Mouse (Mus musculus) adrenal gland, adult 8-10 months (tissue): ENCODE measurements around the gene Cyb5b. TPM values are rescaled to one million over a fixed set of nuclear protein-coding genes. Genes with fewer than 3 reads are reported as not detected.
A peak's percentile ranks its signal among the peaks of the same experiment; 100 is the strongest.
"Not testable (repeated sequence)": the region's sequence is repeated elsewhere in the genome, so short reads cannot be mapped to it uniquely, and the experiment has no call there.

Experiments used
- DNase-seq: peaks from one replicate; pipeline ENCODE4 v3.0.0; 2022
- total RNA-seq, 4 experiments: library from RNA; stranded (reverse); gene quantifications; 2 replicates each; pipeline ENCODE4 v1.2.4; 2022

Cyb5b gene
- total RNA-seq = 100 to 1,000 TPM; 398 to 743 (median 524) TPM

DNA sequence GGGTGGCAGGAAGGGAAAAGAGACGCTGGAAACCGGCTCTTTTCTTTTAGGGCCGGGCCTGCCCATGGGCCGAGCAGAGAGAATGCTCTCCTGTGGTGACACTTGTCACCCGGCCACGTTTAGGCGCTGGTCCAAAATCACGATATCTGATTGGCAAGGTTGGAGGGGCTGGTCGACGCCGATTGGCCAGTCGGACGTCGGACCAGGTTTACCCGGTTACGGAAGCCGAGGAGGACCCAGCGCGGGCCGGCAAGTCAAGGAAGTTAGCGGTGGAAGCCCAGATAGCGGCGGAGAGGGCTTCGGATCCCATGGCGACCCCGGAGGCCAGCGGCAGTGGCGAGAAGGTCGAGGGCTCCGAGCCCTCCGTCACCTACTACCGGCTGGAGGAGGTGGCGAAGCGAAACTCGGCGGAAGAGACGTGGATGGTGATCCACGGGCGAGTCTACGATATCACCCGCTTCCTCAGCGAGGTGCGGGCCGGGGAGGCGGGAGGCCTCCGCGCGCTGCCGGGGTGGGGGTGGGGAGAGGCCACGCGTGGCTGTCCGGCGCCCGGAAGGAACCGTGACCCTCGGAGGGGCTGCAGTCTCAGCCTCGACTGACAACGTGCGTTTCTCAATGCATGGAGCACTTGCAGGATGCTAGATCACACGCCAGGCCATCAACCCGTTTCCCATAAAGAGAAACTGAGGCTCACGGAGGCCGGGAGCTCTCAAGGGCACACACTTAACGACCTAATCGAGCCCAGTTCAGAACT, at the start of gene Cyb5b:
Cyb5b (plus strand) TSS at position 237 of the 754 bp plus-strand sequence.
- peak; percentile 95 for DNase-seq

DNA sequence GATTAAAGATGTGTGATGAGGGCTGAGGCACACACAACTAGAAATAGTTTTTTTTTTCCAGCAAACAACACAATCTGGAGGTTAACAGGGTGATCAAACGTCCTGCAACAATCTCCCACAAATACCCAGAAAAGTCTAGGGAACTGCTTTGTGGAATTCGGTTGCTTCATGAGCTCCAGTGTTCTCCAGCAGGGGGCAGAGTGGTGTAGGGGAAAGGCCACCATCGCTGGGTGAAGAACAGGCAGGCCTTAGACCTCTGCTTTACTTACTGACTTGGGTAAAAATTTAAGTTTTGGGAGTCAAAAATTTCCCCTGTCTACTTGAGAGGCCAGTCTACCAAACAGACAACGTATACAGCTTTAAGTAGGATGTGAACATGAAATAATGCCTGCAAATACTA, 45.9 kb upstream of the Cyb5b start:
- DNase-seq = peak; percentile 60

DNA sequence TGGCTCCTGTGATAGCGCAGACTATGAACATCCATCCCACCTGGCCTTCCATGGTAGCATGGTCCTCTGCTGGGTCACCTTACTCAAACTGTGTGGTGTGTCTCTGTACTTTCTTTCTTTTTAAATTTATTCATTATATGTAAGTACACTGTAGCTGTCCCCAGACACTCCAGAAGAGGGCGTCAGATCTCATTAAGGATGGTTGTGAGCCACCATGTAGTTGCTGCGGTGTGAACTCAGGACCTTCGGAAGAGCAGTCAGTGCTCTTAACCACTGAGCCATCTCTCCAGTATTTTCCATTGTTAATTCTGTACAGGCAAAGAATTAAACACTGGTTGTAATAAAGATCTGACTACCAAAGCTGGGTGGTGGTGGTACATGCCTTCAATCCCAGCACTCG, 42.4 kb upstream of the Cyb5b start:
- DNase-seq = not testable (repeated sequence)

DNA sequence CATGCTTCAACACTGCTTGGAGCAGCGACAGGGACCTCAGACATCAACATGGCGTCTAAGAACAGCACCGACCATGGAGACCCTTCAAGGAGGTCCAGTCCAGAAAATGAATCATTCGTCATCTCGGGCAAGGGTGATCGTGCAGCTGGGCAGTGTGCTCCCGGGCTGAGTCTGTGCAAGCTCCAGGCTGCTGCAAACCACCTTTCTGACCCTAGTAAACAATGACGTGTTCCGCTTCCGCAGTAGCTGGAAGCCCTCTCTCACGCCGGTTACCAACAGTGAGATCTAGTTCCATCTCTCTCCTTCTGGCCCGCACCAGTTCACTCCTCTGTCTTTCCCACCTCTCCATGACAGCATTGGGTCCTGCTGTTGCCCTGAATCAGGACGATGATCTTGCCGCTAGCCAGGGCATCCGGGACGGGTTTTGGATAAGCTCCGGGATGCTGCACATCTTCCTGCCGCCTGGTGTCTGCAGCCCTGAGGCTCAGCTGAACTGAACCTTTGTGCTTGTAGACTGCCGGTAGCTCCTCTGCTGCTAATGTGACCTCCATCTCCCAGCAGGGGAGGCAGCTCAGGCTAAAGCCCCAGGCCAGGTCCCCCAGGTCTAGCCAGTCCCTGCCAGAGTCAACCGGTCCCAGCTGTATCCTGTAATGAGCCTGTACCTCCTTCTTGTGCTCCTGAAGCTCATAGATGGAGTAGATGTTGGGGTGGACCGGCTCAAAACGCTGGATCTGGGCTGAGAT, 41.3 kb upstream of the Cyb5b start:
- DNase-seq = no peak

DNA sequence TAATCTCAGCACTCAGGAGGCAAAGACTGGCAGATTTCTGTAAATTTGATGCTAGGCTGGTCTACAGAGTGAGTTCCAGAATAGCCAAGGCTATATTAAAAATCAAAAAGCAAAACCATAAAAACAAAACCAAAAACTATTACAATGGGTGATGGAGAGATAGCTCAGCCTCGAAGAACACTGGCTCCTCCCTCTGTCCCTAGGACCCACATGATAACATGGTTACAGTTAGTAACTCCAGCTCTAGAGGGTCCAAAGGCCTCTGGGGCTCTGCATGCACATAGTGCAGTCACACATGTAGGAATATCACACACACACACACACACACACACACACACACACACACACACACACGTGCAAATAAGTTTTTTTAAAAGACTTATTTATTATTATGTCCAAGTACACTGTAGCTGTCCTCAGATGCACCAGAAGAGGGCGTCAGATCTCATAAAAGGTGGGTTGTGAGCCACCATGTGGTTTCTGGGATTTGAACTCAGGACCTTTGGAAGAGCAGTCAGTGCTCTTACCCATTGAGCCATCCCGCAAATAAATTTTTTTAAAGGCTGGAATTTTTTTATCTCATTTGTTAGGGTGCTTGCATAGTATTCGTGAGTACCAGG, 40.5 kb upstream of the Cyb5b start:
- no peak for DNase-seq

DNA sequence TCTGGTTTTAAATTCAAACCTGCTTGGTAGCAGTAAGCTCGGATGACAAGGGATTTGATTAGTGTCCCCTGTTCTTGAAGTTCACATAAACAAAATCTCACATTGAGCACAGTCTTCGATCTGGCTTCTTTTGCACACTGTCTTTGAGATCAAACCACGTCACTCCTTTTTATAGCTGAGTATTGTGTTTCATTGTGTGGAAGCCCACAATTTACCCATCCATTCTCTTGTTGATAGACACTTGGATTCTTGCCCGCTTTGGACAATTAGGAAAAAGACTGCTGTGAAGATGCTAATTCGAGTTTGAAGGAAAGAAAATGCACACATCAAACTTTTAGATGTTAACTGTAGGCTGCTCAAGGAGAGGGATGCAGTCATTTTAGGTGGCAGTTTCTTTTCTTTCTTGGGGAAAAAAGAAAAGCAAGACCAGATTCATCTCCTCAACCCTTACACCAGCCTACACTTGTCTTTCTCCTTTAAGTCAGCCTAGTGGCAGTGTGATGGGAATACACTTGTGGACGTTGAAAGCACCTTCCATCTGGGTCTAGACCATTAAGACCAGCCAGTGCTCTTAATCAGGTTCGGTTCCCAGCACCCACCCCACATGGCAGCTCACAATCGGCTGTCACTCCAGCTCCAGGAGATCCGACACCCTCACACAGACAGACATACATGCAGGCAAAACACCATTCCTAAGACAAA, 39.7 kb upstream of the Cyb5b start:
- no peak for DNase-seq

DNA sequence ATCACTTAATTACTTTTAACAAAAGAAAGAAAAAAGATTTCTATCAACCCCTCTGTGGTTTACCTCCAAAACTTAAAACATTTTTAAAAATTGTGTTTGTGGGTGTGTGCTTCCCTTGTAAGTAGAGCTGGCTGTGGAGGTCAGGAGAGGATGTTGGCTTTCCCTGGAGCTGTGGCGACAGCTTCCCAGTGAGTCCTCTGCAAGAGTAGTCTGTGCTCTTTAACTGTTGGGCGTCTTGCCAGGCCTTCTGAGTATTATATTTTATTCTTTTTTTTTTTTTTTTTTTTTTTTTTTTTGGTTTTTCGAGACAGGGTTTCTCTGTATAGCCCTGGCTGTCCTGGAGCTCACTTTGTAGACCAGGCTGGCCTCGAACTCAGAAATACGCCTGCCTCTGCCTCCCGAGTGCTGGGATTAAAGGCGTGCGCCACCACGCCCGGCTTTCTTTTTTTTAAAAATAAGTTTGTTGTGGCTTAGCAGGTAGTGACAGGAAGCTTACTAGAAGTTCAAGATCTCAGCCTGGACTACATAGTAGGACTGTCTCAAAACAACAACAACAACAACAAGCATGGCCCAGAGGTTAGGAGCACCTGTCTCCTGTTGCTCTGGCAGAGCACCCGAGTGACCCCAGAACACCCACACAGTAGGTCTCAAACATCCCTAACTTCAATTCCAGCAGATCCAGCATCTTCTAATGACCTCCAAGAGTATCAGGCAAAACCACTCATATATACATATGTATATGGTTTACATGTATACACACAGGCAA, 38.9 kb upstream of the Cyb5b start:
- no peak for DNase-seq

DNA sequence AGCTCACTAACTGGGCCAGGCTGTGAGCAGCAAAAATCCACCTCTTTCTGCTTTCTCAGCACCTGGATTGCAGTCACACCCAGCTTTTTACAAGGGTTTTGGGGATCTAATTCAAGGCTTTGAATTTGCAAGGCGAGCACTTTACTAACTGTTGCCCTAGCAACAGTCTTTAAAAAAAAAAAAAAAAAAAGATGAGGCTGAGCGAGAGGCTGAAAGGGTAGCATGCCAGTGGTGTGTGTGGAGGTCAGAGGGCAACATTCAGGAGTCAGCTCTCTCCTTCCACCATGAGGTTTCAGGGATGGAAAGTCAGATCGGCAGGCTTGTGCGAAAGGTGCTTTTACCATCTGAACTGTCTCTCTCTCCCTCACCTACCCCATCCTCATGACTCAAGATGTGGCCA, 37.2 kb upstream of the Cyb5b start:
- no peak for DNase-seq

DNA sequence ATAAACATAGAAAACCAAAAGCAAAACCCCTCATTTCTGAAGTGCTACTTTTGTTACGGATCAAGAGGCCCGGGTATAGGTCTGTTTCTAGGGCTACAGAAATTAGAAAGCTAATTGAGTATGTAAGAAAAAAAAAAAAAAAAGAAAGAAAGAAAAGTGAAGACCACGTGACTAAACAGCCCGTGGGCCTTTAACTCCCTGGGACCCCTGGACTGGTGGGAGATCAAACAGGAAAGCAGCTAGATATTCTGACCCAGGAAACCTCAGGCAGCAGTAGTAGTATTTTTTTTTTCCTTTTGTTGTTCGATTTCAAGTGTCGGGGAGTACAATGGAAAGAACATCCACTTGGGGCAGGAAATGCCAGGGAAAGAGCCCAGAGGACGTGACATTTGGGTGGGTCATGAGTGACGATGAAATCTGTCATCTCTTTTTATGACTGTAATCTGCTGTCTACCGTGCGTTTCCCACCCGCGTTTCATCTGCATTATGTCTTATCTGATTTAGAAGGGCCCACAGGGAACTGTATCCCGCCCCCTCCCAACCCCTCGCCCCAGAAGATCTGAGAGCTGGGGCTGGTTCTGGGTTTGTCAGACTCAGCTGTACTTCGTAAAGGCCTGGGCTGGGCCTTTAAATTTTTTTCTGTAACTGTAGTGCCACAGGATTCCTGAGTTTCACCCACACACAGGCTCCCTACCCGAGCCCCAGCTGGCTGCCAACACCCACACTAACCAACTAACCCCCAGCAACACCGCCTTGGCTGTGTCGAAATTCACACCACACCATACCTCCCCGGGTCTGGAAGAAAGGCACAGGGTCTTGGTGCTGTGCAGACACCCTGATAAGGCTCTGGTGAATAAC, 36.1 kb upstream of the Cyb5b start:
- DNase-seq = no peak

DNA sequence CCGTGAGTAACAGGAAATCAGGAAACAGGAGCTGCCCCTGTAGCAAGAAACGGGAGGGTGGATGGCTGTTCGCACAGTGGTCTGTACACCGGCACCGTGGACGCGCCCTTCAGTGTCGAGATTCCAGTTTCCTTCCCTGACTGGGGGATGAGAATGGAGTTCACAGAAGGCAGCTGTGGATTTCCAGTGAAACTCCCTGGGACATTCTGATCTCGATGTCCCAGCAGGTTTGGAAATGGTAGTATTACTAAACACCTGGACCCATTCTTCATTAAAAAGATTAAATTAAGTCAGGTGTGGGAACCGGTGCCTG, 35.5 kb upstream of the Cyb5b start:
- no peak for DNase-seq

DNA sequence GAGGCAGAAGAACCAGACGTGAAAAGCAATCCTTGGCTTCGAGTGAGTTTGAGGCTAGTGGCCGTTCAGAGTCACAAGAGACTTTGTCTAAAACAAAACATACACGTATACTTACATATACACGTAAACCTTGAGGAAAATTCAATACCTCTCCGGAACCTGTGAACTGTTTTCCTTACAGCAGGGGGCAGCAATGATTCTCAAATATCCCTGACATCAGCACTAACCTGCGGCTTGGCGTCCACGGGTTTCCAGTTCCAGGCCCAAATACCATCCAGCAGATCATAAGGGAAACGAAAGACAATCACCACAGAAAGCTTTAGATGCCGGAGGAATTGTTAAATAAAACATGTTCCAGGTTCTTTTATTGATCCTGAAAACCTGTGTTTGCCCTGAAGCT, 34.4 kb upstream of the Cyb5b start:
- peak; percentile 74 for DNase-seq

DNA sequence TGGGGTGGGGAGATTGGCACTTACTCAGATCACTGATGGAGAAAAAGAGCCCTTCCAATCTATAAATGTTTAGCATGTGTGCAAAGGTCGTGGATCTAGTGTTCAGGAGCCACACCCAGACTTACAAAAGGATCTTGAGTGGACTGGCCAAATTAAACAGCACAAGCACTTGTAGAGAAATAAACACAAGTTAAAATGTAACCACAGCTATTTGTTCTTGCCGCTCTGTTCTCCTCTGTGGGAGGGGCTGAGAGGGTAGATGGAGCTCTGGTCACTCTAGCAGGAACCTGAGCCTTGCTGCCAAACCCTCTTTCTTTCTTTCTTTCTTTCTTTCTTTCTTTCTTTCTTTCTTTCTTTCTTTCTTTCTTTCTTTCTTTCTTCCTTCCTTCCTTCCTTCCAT, 33.4 kb upstream of the Cyb5b start:
- DNase-seq = no peak

DNA sequence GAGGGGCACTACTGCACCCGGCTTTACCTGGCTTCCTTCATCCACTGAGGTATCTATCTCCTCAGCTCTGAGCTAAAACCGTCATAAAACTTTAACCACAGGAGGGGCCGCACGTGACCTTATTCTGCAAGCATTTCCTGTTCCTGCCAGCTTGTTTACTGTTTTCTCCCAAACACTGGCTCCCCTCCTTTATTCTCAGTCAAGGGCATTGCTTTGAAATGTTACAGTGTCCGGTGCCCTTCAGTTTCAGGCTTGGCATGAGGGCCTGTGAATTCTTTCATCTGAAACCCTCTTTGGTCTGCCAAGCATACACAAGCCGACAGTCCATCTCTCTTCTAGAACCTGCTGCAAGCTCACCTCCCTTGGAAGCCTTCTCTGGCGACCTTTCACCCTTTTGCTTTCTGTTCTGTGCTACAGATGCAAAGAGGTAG, 31.6 kb upstream of the Cyb5b start:
- peak; percentile 71 for DNase-seq

DNA sequence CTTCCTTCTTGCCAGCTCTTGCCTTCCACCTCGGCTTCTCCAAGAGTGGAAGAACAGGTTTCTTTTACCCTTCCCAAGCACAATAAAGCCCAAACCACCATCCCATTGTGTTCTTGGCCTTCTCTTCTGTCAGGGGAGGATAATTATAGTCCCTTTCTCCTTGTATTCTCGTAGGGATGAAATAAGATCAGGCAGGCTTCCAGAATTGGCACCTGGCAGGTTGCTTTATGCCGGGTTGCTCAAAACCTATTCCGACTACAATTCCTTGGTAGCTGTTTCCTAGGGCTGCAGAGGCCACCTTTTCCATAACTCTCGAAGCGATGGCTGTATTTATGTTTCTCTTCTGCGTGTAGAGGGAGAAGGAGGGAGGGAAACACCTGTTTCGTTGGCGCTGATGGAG, 31.0 kb upstream of the Cyb5b start:
- no peak for DNase-seq

DNA sequence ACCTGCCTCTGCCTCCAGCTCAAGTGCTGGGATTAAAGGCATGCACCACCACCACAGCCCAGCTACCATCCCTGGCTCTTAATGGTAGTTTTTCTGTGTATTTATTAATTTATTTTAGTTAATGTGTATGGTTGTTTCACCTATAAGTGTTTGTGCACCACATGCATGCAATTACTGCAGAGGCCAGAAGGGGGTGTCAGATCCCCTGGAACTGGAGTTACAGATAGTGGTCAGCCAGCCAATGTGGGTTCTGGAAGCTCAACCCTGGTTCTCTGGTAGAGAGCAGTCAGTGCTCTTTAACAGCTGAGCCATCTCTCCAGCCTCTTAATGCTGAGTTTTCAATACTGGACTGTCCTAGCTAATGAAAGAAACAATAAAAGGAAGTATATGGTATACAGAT, 29.6 kb upstream of the Cyb5b start:
- DNase-seq = no peak

DNA sequence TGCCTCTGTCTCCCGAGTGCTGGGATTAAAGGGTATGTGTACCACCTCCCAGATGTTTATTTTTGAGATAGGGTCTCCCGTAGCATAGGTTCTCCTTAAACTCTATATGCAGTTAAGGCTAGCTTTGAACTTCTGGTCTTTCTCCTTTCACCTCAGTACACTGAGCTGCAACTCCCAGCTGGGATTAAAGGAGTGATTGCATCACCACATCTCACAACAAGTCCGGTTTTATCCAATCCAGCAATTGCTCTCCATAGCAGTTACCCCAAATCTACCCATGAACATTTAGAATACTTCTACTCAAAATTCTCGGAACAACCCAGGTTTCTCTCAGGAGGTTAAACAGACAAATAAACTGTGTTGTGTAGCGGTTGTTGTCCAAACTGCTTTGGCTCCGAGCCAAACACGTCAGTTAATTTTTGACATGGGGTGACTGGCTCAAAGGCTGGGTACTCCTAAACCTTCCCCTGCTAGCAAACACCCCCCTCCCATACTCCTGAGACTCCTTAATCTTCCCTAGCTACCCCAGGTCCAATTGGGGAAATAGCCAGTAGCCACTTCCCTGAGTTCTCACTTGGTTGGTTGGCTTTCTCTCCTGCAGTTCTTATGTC, 28.7 kb upstream of the Cyb5b start:
- DNase-seq = no peak

DNA sequence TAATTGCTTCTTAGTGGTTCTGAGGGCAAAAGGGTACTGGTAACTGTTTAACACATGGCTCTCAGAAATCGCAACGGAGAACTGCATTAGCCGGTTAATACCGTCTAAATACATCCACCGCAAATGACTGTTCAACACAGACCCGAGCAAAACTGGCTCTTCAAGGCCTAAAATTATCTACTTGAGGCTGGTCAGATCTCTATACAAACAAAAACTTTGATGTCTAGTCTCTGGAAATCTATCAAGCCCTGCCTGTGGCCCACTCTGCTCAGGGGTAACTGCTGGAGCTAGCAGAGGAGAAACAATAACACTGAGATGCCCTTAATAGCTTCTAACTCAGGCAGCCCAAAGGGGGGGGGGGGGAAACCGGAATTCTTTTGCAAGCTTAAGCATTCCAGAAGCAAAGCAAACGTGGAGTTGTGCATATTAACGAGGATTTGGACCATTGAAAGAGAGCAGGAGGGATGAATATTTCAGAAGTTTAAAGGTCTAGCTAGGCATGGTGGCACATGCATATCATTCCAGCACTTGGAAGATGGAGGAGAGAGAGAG, 27.3 kb upstream of the Cyb5b start:
- DNase-seq = no peak

DNA sequence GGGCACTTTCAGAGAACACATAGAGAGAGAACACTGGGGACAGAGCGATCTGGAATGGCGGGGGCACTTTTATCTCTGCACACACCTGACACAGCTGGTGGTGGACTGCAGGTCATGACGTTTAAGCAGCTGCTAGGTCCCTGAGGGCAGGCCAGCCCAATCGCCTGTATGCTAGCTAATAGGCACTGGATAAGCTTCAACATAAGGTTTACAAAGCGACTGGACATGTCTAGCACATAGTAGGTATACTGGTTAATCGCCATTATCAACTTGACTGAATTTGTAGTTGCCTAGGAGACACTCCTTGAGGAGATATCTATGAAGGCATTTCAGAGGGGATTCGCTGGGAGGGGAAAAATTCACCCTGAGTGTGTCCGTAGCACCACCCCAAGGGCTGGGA, 26.1 kb upstream of the Cyb5b start:
- DNase-seq = no peak

DNA sequence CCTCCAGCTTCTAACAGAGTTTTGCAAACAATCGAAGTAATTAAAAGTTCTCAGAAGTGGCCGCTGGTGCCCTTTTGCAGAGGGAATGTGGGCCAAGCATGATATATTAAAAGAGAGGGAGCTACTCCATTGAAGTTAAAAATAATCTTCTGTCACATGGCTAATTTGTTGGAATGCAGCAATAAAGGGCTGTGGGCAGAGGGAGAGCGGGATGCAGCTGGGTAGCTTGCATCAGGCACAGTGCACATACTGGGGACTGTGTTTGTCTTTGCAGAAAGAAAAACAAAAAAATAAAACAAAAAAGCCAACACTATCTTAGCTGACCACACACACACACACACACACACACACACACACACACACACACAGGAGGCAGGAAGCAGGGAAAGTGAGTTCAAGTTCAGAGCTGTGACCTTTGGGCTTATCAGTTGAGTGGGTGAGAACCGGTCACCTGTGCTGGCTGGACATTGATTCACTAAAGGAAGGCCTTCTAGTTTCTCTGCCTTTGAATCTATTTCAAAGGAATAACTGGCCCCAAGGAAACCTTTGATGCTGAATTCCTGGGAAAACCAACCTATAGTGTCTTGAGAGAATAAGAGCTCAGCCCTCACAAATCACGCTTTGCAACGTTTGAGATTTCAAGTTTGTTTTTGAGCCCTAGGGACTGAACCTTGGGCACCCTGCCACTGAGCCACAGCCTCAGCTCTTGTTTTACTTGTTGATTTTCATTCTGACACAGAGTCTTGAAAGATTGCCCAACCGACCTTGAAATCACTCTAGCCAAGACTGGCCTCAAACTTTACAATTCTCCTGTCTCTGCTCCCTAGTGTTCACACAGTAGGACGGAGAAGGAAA, 21.0 kb upstream of the Cyb5b start:
- peak; percentile 90 for DNase-seq

DNA sequence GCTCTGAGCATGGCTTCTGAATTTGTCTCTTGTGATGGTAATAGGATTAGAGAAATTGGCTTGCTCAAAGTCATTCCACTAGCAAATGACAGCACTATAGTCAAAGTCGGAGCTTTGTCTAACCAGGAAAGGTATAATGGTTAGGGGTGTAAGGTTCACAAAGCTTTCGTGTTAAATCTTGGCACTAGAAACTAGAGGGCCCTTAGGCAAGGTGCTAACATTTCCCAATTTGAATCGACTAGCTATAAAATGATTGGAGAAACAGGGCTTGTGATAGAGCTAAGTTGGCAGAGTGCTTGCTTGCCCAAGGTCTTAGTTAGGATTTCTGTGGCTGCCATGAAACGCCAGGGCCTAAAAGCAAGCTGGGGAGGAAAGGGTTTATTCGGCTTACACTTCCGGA, 20.4 kb upstream of the Cyb5b start:
- DNase-seq = no peak
